Mouse (Mus musculus): Measurements from ENCODE around the gene Adra1b. TPM values are rescaled to one million over a fixed set of nuclear protein-coding genes. Genes with fewer than 3 reads are reported as not detected.

Gene Adra1b
- polyA plus RNA-seq, 1 experiment from 2014 or later, result 0.42 TPM

DNA sequence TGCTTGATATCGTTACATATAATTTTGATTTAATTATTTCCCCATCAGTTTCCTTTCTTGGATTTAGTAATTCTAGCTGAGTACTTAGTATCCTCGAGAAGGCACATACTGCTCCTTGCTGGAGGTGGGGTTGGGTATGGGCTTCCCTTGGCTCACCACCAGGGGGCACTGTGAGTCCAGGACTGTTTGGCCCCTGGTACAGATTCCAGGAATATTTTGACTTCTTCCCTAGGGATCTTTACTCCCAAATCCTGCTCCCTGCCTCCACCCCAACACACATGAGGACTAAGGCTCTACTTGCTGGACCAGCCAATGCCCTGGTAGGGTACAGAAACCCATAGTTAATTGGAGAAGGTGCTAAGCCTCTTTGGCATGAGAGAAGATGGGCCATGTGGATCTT, 117.2 kb downstream of the Adra1b start:
- H3K27ac ChIP-seq (replicated peaks; ENCODE audit: low read depth, low read length), result no peak overlapping the region
- H3K9me3 ChIP-seq (replicated peaks; ENCODE audit: control insufficient read depth, low read length), result no peaks in the 10 kb centered on the region

DNA sequence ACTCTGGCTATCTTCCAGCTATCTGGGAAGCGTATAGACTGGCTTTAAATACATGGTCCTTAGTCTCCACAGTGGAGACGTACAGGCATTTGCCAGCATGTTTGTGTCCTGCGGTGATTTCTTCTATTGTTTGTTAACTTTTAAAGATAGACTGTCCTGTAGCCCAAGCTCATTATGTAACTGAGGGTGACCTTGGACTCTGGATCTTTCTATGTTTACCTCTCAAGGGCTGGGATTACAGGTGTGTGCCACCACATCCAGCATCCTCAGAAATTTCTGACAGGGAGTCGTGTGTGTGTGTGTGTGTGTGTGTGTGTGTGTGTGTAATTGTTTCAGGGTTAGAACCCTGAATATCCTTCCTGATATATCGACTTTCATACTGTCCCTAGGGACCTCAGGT, 117.9 kb downstream of the Adra1b start:
- ATAC-seq (replicated peaks; ENCODE audit: insufficient number of reproducible peaks, low FRiP score, low TSS enrichment, low read depth) (no peak), DNase-seq (ENCODE audit: low spot score) (no peak)
- H3K9me3 ChIP-seq (replicated peaks; ENCODE audit: control insufficient read depth, low read length), result no peaks in the 10 kb centered on the region
- no peak overlapping the region for H3K4me3 ChIP-seq (ENCODE audit: low read depth, low read length)
- no peaks in the 10 kb centered on the region for H3K27me3 ChIP-seq (ENCODE audit: control insufficient read depth, insufficient read depth, low read length)
- H3K4me2 ChIP-seq (ENCODE audit: low read depth, low read length), result no peak overlapping the region
- no peaks in the 10 kb centered on the region for H3K36me3 ChIP-seq (replicated peaks; ENCODE audit: control insufficient read depth, insufficient read depth, low read depth, low read length)
- H3K4me1 ChIP-seq (ENCODE audit: control insufficient read depth, insufficient read depth, low read length), result no peaks in the 10 kb centered on the region
- no peak overlapping the region for H3K27ac ChIP-seq (replicated peaks; ENCODE audit: low read depth, low read length)
- WGBS, result 76% methylated on average over 5 of the region's 5 CpGs
- H3K9ac ChIP-seq (replicated peaks; ENCODE audit: low read length), result no peak overlapping the region

More for the DNA sequence above, 117.2 kb downstream of the Adra1b start:
- no peak overlapping the region for H3K4me3 ChIP-seq (ENCODE audit: low read depth, low read length)
- H3K9ac ChIP-seq (replicated peaks; ENCODE audit: low read length), result no peak overlapping the region
- H3K36me3 ChIP-seq (replicated peaks; ENCODE audit: control insufficient read depth, insufficient read depth, low read depth, low read length), result no peaks in the 10 kb centered on the region
- no peak overlapping the region for H3K4me2 ChIP-seq (ENCODE audit: low read depth, low read length)
- DNase-seq (ENCODE audit: low spot score) (peak; percentile 79), ATAC-seq (replicated peaks; ENCODE audit: insufficient number of reproducible peaks, low FRiP score, low TSS enrichment, low read depth) (no peak)
- H3K4me1 ChIP-seq (ENCODE audit: control insufficient read depth, insufficient read depth, low read length), result no peaks in the 10 kb centered on the region
- WGBS, result 14% methylated on average over 2 of the region's 2 CpGs
- no peaks in the 10 kb centered on the region for H3K27me3 ChIP-seq (ENCODE audit: control insufficient read depth, insufficient read depth, low read length)

DNA sequence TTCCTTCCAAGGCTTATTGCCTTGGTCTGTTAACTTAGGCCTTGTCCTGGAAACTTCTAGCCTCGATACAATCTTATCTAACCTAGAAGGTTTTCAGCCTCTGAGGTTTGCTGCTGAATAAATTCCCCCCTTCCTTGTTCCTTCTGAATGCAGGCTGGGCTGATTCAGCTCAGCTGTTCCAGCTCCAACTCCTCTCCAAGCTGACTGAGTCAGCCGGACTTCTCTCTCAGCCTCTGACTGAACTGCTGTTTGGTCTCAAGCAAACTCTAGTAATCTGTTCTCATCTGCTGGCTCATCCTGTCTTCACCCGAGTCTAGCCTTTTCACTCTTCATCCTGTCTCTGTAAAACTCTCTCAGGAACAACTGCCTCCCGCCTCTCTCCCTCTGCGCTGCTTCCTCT, 121.5 kb downstream of the Adra1b start:
- no peak overlapping the region for H3K9ac ChIP-seq (replicated peaks; ENCODE audit: low read length)
- H3K4me3 ChIP-seq (ENCODE audit: low read depth, low read length), result no peak overlapping the region
- ATAC-seq (replicated peaks; ENCODE audit: insufficient number of reproducible peaks, low FRiP score, low TSS enrichment, low read depth), result no peak
- H3K4me2 ChIP-seq (ENCODE audit: low read depth, low read length), result no peak overlapping the region
- 81% methylated on average over 5 of the region's 5 CpGs for WGBS
- no peak overlapping the region for H3K27ac ChIP-seq (replicated peaks; ENCODE audit: low read depth, low read length)
- H3K36me3 ChIP-seq (replicated peaks; ENCODE audit: control insufficient read depth, insufficient read depth, low read depth, low read length), result no peaks in the 10 kb centered on the region
- H3K4me1 ChIP-seq (ENCODE audit: control insufficient read depth, insufficient read depth, low read length), result no peaks in the 10 kb centered on the region
- H3K27me3 ChIP-seq (ENCODE audit: control insufficient read depth, insufficient read depth, low read length), result peaks cover 8% of the 10 kb centered on the region
- H3K9me3 ChIP-seq (replicated peaks; ENCODE audit: control insufficient read depth, low read length), result no peaks in the 10 kb centered on the region
- DNase-seq (ENCODE audit: low spot score), result no peak

DNA sequence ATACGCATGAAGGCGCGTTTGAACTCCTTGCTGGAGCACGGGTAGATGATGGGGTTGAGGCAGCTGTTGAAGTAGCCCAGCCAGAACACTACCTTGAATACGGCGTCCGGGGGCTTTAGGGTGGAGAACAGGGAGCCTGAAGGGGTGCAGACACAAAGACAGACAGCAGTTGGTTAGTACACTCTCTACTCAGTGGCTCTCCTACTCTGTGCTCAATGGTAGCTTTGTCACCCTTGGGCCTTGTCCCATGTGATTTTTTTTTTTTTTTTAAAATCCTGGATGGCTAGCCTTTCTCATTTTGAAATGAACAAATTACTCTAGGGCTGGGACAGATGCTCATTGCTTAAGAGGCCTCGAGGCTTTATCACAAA, 124.7 kb downstream of the Adra1b start:
- WGBS, result 18% methylated on average over 8 of the region's 8 CpGs
- Histone ChIP-seq H3K4me1 (ENCODE audit: control insufficient read depth, insufficient read depth, low read length) (no peaks in the 10 kb centered on the region), H3K36me3 (replicated peaks; ENCODE audit: control insufficient read depth, insufficient read depth, low read depth, low read length) (no peaks in the 10 kb centered on the region), H3K27ac (replicated peaks; ENCODE audit: low read depth, low read length) (no peak overlapping the region), H3K9ac (replicated peaks; ENCODE audit: low read length) (peak overlapping the region; percentile 43), H3K4me3 (ENCODE audit: low read depth, low read length) (peak overlapping the region; percentile 35), H3K4me2 (ENCODE audit: low read depth, low read length) (peak overlapping the region; percentile 83), H3K27me3 (ENCODE audit: control insufficient read depth, insufficient read depth, low read length) (peaks cover 8% of the 10 kb centered on the region), H3K9me3 (replicated peaks; ENCODE audit: control insufficient read depth, low read length) (no peaks in the 10 kb centered on the region)
- ATAC-seq (replicated peaks; ENCODE audit: insufficient number of reproducible peaks, low FRiP score, low TSS enrichment, low read depth) (no peak), DNase-seq (ENCODE audit: low spot score) (no peak)

DNA sequence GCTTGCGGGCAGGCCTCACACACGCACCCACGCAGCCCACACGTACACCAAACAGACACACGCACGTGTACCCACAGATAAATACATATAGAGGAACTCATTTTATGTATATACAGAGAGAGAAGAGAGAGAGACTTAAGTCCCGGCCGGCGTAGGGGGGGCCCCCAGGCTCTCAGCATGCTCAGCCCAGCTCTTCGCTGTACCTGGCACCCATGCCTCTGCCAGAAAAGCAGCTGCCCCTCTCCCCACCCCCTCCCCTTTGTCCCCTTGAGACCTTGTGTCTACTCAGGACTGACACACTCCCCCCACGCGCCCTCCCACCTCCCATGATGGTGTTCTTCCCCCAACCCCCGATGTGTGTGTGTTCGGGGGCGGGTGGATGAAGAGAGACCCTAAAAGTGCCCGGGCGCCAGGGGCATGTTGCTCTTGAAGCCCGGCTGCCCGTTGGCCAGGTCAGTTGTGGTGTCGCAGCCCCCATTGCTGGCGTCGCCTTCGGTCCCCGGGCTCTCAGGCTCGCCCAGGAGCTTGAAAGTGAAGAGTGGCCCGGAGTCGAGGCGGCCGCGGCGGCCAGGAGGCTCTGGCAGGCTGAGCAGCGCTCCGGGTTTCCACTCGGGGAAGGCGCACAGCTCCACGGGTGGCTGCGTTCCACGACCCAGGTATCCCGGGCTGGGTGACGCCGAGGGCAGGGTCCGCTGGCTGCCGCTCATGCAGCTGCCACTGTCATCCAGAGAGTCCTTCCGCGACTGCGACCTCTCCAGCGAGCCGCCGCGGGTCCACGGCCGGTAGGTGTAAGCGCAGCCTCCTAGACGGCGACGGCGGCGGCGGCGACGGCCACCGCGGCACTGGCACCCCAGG, 125.3 kb downstream of the Adra1b start:
- ATAC-seq (replicated peaks; ENCODE audit: insufficient number of reproducible peaks, low FRiP score, low TSS enrichment, low read depth) (peak; percentile 67; the same call in 1 of the 2 replicates), DNase-seq (ENCODE audit: low spot score) (peak; percentile 43)
- Histone ChIP-seq H3K4me3 (ENCODE audit: low read depth, low read length) (peak overlapping the region; percentile 35), H3K27ac (replicated peaks; ENCODE audit: low read depth, low read length) (no peak overlapping the region), H3K4me1 (ENCODE audit: control insufficient read depth, insufficient read depth, low read length) (no peaks in the 10 kb centered on the region), H3K4me2 (ENCODE audit: low read depth, low read length) (peak overlapping the region; percentile 83), H3K9ac (replicated peaks; ENCODE audit: low read length) (peak overlapping the region; percentile 43), H3K9me3 (replicated peaks; ENCODE audit: control insufficient read depth, low read length) (no peaks in the 10 kb centered on the region), H3K36me3 (replicated peaks; ENCODE audit: control insufficient read depth, insufficient read depth, low read depth, low read length) (no peaks in the 10 kb centered on the region), H3K27me3 (ENCODE audit: control insufficient read depth, insufficient read depth, low read length) (peaks cover 8% of the 10 kb centered on the region)
- WGBS, result 12% methylated on average over 63 of the region's 63 CpGs

DNA sequence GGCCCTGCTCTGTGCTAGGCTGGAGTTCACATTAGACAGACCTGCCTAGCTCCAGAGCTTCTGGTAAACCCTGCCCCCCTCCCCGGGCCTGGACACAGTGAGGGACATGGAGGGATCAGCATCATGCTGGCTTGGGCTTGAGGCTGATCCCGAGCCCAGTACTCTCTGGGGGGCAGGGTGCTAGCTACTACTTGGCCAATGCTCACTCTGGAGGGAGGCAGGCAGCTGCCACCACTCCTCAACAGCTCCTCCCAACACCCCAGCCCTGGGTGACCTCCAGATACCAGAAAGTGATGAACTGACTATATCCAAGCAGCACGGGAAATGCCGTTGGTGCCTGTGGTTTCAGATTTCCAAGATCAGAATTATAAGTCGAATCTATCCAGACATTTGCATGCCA, 127.3 kb downstream of the Adra1b start:
- no peak overlapping the region for H3K4me2 ChIP-seq (ENCODE audit: low read depth, low read length)
- H3K36me3 ChIP-seq (replicated peaks; ENCODE audit: control insufficient read depth, insufficient read depth, low read depth, low read length), result no peaks in the 10 kb centered on the region
- 24% methylated on average over 5 of the region's 5 CpGs for WGBS
- peaks cover 8% of the 10 kb centered on the region for H3K27me3 ChIP-seq (ENCODE audit: control insufficient read depth, insufficient read depth, low read length)
- no peak overlapping the region for H3K9ac ChIP-seq (replicated peaks; ENCODE audit: low read length)
- peak; percentile 32 for DNase-seq (ENCODE audit: low spot score)
- no peaks in the 10 kb centered on the region for H3K4me1 ChIP-seq (ENCODE audit: control insufficient read depth, insufficient read depth, low read length)
- no peaks in the 10 kb centered on the region for H3K9me3 ChIP-seq (replicated peaks; ENCODE audit: control insufficient read depth, low read length)
- H3K4me3 ChIP-seq (ENCODE audit: low read depth, low read length), result no peak overlapping the region
- H3K27ac ChIP-seq (replicated peaks; ENCODE audit: low read depth, low read length), result no peak overlapping the region
- ATAC-seq (replicated peaks; ENCODE audit: insufficient number of reproducible peaks, low FRiP score, low TSS enrichment, low read depth), result peak; percentile 51

DNA sequence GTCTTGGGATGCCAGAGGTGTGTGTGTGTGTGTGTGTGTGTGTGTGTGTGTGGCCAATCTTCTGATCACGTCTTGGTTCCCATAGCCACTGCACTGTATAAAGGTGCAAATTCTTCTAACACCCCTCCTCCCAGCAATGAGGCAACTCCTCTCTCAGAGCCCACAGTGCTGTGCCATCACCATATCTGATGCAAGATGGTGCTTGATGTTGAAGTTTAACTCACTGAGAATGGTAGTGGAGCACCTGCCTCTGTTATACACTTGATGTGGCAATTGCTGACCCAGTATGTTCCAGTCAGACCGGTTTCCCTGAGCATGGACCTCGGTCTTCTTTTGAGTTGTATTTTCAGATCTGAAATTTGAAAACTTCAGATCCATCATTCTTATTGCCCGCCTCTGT, 130.9 kb downstream of the Adra1b start:
- ATAC-seq (replicated peaks; ENCODE audit: insufficient number of reproducible peaks, low FRiP score, low TSS enrichment, low read depth), result no peak

DNA sequence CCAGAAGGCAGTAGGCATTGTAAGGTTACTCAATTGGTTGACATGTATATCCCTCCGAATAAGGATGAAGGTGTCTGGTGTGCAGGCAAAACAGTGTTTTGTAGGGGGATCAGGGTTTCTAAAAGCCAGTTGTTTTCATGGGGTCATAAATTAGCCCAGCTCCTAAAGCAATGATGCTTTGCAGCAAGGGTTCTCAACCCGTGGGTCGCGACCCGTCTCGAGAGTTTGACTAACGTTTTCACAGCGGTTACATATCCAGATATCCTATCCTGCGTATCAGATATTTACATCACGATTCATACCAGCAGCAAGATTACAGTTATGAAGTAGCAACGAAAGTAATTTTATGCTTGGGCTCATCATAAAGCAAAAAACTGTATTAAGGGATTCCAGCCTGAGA, 133.3 kb downstream of the Adra1b start:
- ATAC-seq (replicated peaks; ENCODE audit: insufficient number of reproducible peaks, low FRiP score, low TSS enrichment, low read depth), result no peak
- 72% methylated on average over 11 of the region's 11 CpGs for WGBS
- H3K9ac ChIP-seq (replicated peaks; ENCODE audit: low read length), result no peak overlapping the region
- no peaks in the 10 kb centered on the region for H3K36me3 ChIP-seq (replicated peaks; ENCODE audit: control insufficient read depth, insufficient read depth, low read depth, low read length)
- no peaks in the 10 kb centered on the region for H3K27me3 ChIP-seq (ENCODE audit: control insufficient read depth, insufficient read depth, low read length)
- DNase-seq (ENCODE audit: low spot score), result no peak
- no peaks in the 10 kb centered on the region for H3K9me3 ChIP-seq (replicated peaks; ENCODE audit: control insufficient read depth, low read length)
- no peaks in the 10 kb centered on the region for H3K4me1 ChIP-seq (ENCODE audit: control insufficient read depth, insufficient read depth, low read length)
- H3K27ac ChIP-seq (replicated peaks; ENCODE audit: low read depth, low read length), result no peak overlapping the region
- H3K4me2 ChIP-seq (ENCODE audit: low read depth, low read length), result no peak overlapping the region
- H3K4me3 ChIP-seq (ENCODE audit: low read depth, low read length), result no peak overlapping the region

More for the DNA sequence above, 130.9 kb downstream of the Adra1b start:
- Histone ChIP-seq H3K4me2 (ENCODE audit: low read depth, low read length) (no peak overlapping the region), H3K4me1 (ENCODE audit: control insufficient read depth, insufficient read depth, low read length) (no peaks in the 10 kb centered on the region), H3K27ac (replicated peaks; ENCODE audit: low read depth, low read length) (no peak overlapping the region), H3K9me3 (replicated peaks; ENCODE audit: control insufficient read depth, low read length) (no peaks in the 10 kb centered on the region), H3K27me3 (ENCODE audit: control insufficient read depth, insufficient read depth, low read length) (no peaks in the 10 kb centered on the region), H3K4me3 (ENCODE audit: low read depth, low read length) (no peak overlapping the region), H3K9ac (replicated peaks; ENCODE audit: low read length) (no peak overlapping the region), H3K36me3 (replicated peaks; ENCODE audit: control insufficient read depth, insufficient read depth, low read depth, low read length) (no peaks in the 10 kb centered on the region)
- no peak for DNase-seq (ENCODE audit: low spot score)
- WGBS, result 81% methylated on average over 4 of the region's 4 CpGs

Measured in embryonic facial prominence, embryonic 11.5 days (tissue).